Mouse (Mus musculus) stomach, postnatal 0 days (tissue): ENCODE data around the gene Tapbpl.

Source experiments
- CTCF ChIP-seq: IDR thresholded peaks from 2 replicates; pipeline ENCODE4 v1.5.1; 2016; ENCODE audit warnings: antibody characterized with exemption, low read depth, mild to moderate bottlenecking, moderate library complexity
- EP300 ChIP-seq: optimal IDR thresholded peaks from 2 replicates; pipeline ENCODE3; 2016; ENCODE audit warnings: antibody characterized with exemption

DNA sequence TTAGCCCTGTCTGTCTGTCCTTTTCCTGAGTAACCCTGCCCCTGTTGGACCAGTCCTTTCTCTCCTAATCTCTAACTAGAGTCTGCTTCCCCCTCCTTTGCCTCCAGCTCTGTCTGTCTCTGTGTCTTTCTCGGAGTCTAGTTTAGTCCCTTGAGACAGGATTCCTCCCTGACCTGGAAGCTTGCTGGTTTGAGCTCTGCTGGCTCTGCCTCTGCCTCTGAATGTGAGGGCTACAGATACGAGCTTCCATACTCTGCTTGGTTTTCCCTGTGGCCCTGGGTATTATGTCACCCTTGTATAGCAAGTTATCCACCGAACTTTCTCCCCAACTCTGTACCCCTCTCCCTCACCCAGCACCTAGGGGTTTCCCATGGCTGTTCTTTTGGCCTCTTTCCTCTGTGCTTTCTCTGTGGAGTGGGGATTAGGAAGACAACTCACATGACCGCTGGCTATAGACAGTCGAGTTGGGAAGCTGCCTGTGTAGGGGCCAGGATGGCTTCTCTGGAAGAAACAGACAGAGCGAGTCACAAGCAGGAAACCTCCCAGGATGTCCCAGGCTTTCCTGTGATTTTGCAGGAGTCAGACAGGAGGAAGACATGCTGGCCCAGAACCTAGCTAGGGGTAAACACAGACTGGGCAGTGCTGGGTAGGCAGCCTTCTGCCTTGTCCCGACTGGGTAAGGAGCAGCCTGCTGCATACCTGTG, 2.3 kb upstream of the Tapbpl start:
- no peak for TF ChIP-seq CTCF
- TF ChIP-seq EP300, result no peak
